Mouse (Mus musculus): Measurements from ENCODE around the gene Abcg5.

GRCm38 (mm10) chr17:84636328-84636727 is 46.5 kb downstream of the Abcg5 start:
- TF ChIP-seq CTCF (conservative IDR thresholded peaks at IDR 0.05; ENCODE audit: insufficient read depth, insufficient read length, low read depth, low read length) (no peak), POLR2A (IDR thresholded peaks at IDR 0.05; ENCODE audit: low read depth, low read length) (no peak)
